Mouse (Mus musculus): ENCODE measurements at regions not wholly inside any gene's neighbourhood (a gene's known extent, or its start where the extent isn't known, plus 50 kb on each side); places are given as distances from the start of the nearest gene placed in this dataset.

- CTCF ChIA-PET = no interaction called here
Measured at GRCm38 (mm10) chr4:67662122-67662521, 834.7 kb downstream of the Tlr4 start.

- CTCF ChIA-PET = no interaction called here
Measured at GRCm38 (mm10) chr4:67673961-67674360, 846.6 kb downstream of the Tlr4 start.

GRCm38 (mm10) chr4:67677589-67677988 lies 850.2 kb downstream of the Tlr4 start:
- CTCF ChIA-PET = no interaction called here

GRCm38 (mm10) chr4:67698438-67698837 lies 871.1 kb downstream of the Tlr4 start:
- CTCF ChIA-PET = no interaction called here

Measured in spleen, embryonic (tissue).